Mouse (Mus musculus): ENCODE measurements around the gene Cldn3. TPM values are rescaled to one million over a fixed set of nuclear protein-coding genes. Genes with fewer than 3 reads are reported as not detected.

Cldn3 gene
- total RNA-seq, 1 experiment: 8.4 TPM

GRCm38 (mm10) chr5:134946063-134946856, 39.8 kb upstream of the Cldn3 start:
- H3K9me3 ChIP-seq (ENCODE audit: control insufficient read depth, insufficient read depth, low read depth, low read length): no peaks in the 10 kb centered on the region
- H3K4me1 ChIP-seq (ENCODE audit: control insufficient read depth in 2 of 2, insufficient read depth in 2 of 2, low read length in 2 of 2, poor library complexity in 1 of 2): peaks cover 10 to 37% of the 10 kb centered on the region in 2 experiments; a peak in 3 of 4 replicates
- peaks cover 7% of the 10 kb centered on the region; the same call in 1 of the 2 replicates for H3K36me3 ChIP-seq (ENCODE audit: control insufficient read depth, insufficient read depth, low read length, poor library complexity, severe bottlenecking)
- H3K9ac ChIP-seq (ENCODE audit: insufficient read depth, low read depth, low read length, poor library complexity, severe bottlenecking): peak overlapping the region; percentile 69
- in situ Hi-C loops (cut with MboI; ENCODE audit: low sequenced_read_pairs in 2 of 2, unreplicated experiment in 2 of 2): no loop called here
- TF ChIP-seq MAFK (IDR thresholded peaks at IDR 0.05; ENCODE audit: insufficient read depth, low read depth, low read length) (no peak), ZC3H11A (IDR thresholded peaks at IDR 0.05; ENCODE audit: borderline replicate concordance, low read depth, low read length) (no peak), HCFC1 (IDR thresholded peaks at IDR 0.05; ENCODE audit: borderline replicate concordance, insufficient read depth, low read length) (no peak), CHD2 (IDR thresholded peaks at IDR 0.05; ENCODE audit: low read depth, low read length) (no peak), ZNF384 (IDR thresholded peaks at IDR 0.05; ENCODE audit: low read depth, low read length) (no peak)
- no peak for DNase-seq (ENCODE audit: low read depth, low spot score)
- peak overlapping the region; percentile 84 for H3K27ac ChIP-seq (ENCODE audit: insufficient read depth, low read depth, low read length, poor library complexity, severe bottlenecking)
- peak overlapping the region; percentile 66 to 82 for H3K4me3 ChIP-seq (ENCODE audit: insufficient read depth in 1 of 2, low read depth in 1 of 2, low read length in 2 of 2, poor library complexity in 1 of 2, severe bottlenecking in 1 of 2)

GRCm38 (mm10) chr5:134946857-134947255, 39.2 kb upstream of the Cldn3 start, which contains the start of gene Cldn4:
Gene Cldn4 (minus strand): TSS chr5:134946934.
- Histone ChIP-seq H3K4me3 (ENCODE audit: insufficient read depth in 1 of 2, low read depth in 1 of 2, low read length in 2 of 2, poor library complexity in 1 of 2, severe bottlenecking in 1 of 2) (peak within 1 kb of the TSS; percentile 66 to 82), H3K4me1 (ENCODE audit: control insufficient read depth in 2 of 2, insufficient read depth in 2 of 2, low read length in 2 of 2, poor library complexity in 1 of 2) (peaks cover 9 to 36% of the 10 kb centered on the region in 2 experiments; a peak in 3 of 4 replicates), H3K36me3 (ENCODE audit: control insufficient read depth, insufficient read depth, low read length, poor library complexity, severe bottlenecking) (peaks cover 7% of the 10 kb centered on the region; the same call in 1 of the 2 replicates), H3K9ac (ENCODE audit: insufficient read depth, low read depth, low read length, poor library complexity, severe bottlenecking) (peak within 1 kb of the TSS; percentile 69), H3K9me3 (ENCODE audit: control insufficient read depth, insufficient read depth, low read depth, low read length) (no peaks in the 10 kb centered on the region), H3K27ac (ENCODE audit: insufficient read depth, low read depth, low read length, poor library complexity, severe bottlenecking) (peak within 1 kb of the TSS; percentile 84)
- in situ Hi-C loops (cut with MboI; ENCODE audit: low sequenced_read_pairs in 2 of 2, unreplicated experiment in 2 of 2): no loop called here
- TF ChIP-seq MAFK (IDR thresholded peaks at IDR 0.05; ENCODE audit: insufficient read depth, low read depth, low read length) (no peak; the same call in 1 of the 2 replicates), CHD2 (IDR thresholded peaks at IDR 0.05; ENCODE audit: low read depth, low read length) (no peak), HCFC1 (IDR thresholded peaks at IDR 0.05; ENCODE audit: borderline replicate concordance, insufficient read depth, low read length) (no peak), ZNF384 (IDR thresholded peaks at IDR 0.05; ENCODE audit: low read depth, low read length) (no peak)
- peak; percentile 75 for DNase-seq (ENCODE audit: low read depth, low spot score)

- in situ Hi-C loops (cut with MboI; ENCODE audit: low sequenced_read_pairs in 2 of 2, unreplicated experiment in 2 of 2): no loop called here
- TF ChIP-seq HCFC1 (IDR thresholded peaks at IDR 0.05; ENCODE audit: borderline replicate concordance, insufficient read depth, low read length) (no peak), CHD2 (IDR thresholded peaks at IDR 0.05; ENCODE audit: low read depth, low read length) (0 out of 2 replicates have a peak, but pooled peaks have one; percentile 10)
- peak overlapping the region; percentile 66 to 82; a peak in 3 of 4 replicates for H3K4me3 ChIP-seq (ENCODE audit: insufficient read depth in 1 of 2, low read depth in 1 of 2, low read length in 2 of 2, poor library complexity in 1 of 2, severe bottlenecking in 1 of 2)
- no peak overlapping the region for H3K9ac ChIP-seq (ENCODE audit: insufficient read depth, low read depth, low read length, poor library complexity, severe bottlenecking)
- no peak for DNase-seq (ENCODE audit: low read depth, low spot score)
- H3K36me3 ChIP-seq (ENCODE audit: control insufficient read depth, insufficient read depth, low read length, poor library complexity, severe bottlenecking): peaks cover 7% of the 10 kb centered on the region; the same call in 1 of the 2 replicates
- no peaks in the 10 kb centered on the region for H3K9me3 ChIP-seq (ENCODE audit: control insufficient read depth, insufficient read depth, low read depth, low read length)
- peak overlapping the region; percentile 84 for H3K27ac ChIP-seq (ENCODE audit: insufficient read depth, low read depth, low read length, poor library complexity, severe bottlenecking)
- peaks cover 12 to 40% of the 10 kb centered on the region in 2 experiments for H3K4me1 ChIP-seq (ENCODE audit: control insufficient read depth in 2 of 2, insufficient read depth in 2 of 2, low read length in 2 of 2, poor library complexity in 1 of 2)
Measured at GRCm38 (mm10) chr5:134947420-134948084, 38.5 kb upstream of the Cldn3 start.

- Histone ChIP-seq H3K36me3 (ENCODE audit: control insufficient read depth, insufficient read depth, low read length, poor library complexity, severe bottlenecking) (peaks cover 7% of the 10 kb centered on the region; the same call in 1 of the 2 replicates), H3K4me3 (ENCODE audit: insufficient read depth in 1 of 2, low read depth in 1 of 2, low read length in 2 of 2, poor library complexity in 1 of 2, severe bottlenecking in 1 of 2) (no peak overlapping the region), H3K9me3 (ENCODE audit: control insufficient read depth, insufficient read depth, low read depth, low read length) (no peaks in the 10 kb centered on the region), H3K27ac (ENCODE audit: insufficient read depth, low read depth, low read length, poor library complexity, severe bottlenecking) (0 out of 2 replicates have a peak overlapping the region, but pooled peaks have one; percentile 84), H3K9ac (ENCODE audit: insufficient read depth, low read depth, low read length, poor library complexity, severe bottlenecking) (no peak overlapping the region), H3K4me1 (ENCODE audit: control insufficient read depth in 2 of 2, insufficient read depth in 2 of 2, low read length in 2 of 2, poor library complexity in 1 of 2) (peaks cover 10 to 43% of the 10 kb centered on the region in 2 experiments)
- DNase-seq (ENCODE audit: low read depth, low spot score): no peak
- TF ChIP-seq ZNF384 (IDR thresholded peaks at IDR 0.05; ENCODE audit: low read depth, low read length) (no peak), MAFK (IDR thresholded peaks at IDR 0.05; ENCODE audit: insufficient read depth, low read depth, low read length) (no peak), CHD2 (IDR thresholded peaks at IDR 0.05; ENCODE audit: low read depth, low read length) (no peak), ZC3H11A (IDR thresholded peaks at IDR 0.05; ENCODE audit: borderline replicate concordance, low read depth, low read length) (no peak), HCFC1 (IDR thresholded peaks at IDR 0.05; ENCODE audit: borderline replicate concordance, insufficient read depth, low read length) (no peak)
- in situ Hi-C loops (cut with MboI; ENCODE audit: low sequenced_read_pairs in 2 of 2, unreplicated experiment in 2 of 2): no loop called here
Measured at GRCm38 (mm10) chr5:134948085-134948439, 38.0 kb upstream of the Cldn3 start.

Data from ES-E14 (cell line).